Mouse (Mus musculus): ENCODE measurements around the gene Nanos2.

The Nanos2 gene

DNA sequence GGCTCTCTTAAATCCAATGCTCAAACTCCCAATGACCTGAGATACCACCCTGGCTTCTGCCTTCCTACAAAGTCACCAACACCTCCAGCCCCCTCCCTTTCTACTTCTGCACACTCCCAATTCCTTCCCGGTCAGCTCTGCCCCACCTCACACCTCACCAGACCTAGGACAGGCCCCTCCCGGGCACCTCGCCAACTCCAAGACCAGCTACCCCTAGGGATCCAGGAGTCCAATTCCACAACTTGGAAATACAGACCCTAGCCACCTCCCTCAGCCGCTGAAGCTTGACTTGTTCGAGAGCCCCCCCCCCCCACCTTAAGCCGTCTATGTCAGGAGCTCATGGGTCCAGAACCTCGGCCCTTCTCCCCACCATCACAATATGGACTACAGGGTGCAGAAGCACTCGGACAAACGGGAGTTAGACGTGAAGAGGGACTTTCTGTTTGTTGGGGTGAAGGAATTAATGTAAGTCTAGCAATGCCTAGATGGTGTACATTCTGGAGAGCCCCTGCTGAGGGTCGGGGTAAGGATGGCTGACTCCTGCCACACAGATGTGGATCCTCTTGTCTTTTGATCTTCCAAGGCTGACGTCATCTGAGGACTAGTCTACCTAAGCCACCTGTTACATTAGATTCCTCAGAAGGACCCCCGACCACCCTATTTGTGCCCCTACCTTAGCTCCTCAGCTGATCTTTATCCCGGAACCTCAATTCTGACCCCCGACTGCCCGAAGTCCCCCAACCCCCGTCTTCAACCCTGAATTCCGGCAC is 35.2 kb downstream of the Nanos2 start:
- no peak for DNase-seq

DNA sequence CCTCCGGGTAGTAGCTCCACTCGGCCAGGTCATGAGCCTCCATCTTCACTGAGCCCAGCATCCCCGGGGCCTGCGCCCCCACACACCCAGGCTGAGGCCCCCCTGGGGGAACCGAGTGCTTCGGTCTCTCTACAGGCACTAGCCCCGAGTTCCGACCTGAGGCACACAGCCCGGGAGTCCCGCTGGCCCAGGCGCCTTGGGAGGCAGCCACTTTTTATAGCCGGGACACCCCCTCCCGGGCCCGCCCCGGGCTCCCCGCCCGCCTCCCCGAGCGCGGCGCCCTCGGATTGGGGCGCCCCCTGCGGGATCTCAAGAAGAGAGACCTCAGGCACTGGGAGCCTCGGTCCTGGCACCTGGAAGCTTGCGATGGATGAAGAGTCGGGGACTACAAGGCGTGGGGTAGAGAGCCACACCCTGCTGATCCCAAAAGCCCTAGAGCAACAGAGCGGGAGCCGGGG is 36.2 kb downstream of the Nanos2 start, which contains the start of gene Foxa3:
TSS of gene Foxa3 (minus strand) at position 182 of the 458 bp plus-strand sequence.
- DNase-seq, result peak; percentile 69

DNA sequence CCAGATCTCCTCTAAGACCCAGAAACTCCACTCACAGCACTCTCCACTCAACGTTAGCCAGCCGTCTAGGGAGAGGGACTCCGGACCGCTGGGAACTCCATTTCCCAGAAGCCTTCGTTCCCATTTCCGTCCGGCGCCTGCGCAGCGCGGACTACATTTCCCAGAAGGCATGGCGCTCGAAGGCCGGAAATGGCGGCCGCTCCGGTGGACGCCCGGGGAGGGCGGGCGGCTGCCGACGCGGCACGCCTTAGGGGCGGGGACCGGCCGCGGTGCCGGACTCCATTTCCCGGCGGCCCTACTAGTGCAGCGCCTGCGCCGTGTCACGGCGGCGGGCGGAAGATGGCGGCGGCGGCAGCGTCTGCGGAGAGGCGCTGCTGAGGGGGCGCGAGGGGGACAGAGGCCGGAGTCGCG is 36.9 kb downstream of the Nanos2 start, which contains the start of gene Sympk:
TSS of gene Sympk (plus strand) at position 282 of the 411 bp plus-strand sequence.
- peak; percentile 95 for DNase-seq

DNA sequence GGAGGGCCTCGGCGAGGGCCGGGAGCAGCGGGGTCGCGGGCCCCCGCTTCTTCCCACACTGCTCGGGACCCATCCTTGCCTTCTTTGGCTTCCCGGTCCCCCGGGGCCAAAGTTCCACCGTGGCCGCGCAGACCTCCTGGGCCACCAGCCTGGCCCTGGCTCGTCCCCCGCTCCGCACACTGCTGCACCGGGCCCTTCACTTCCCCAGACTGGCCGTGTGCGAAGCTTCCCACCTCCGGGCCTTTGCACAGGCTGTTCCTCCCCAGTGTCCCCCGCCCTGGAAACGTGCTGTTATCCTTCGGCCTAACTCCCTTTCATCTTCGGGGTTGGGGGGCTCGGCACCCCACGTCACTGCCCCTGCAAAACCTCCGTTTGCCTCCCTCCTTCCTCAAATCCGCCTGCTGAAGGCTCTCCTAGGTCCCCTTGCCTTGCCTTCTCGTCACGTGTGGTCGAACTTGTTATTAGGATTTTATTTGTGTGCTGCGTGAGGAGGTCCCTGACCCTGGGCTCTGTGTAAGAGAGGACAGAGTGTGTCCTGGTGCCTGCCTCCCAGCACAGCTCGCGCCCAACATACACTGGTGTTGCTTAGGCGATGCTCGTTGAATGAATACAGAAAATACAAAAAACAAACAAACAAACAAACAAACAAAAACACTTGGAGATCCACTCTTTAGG is 37.5 kb downstream of the Nanos2 start:
- no peak for DNase-seq

DNA sequence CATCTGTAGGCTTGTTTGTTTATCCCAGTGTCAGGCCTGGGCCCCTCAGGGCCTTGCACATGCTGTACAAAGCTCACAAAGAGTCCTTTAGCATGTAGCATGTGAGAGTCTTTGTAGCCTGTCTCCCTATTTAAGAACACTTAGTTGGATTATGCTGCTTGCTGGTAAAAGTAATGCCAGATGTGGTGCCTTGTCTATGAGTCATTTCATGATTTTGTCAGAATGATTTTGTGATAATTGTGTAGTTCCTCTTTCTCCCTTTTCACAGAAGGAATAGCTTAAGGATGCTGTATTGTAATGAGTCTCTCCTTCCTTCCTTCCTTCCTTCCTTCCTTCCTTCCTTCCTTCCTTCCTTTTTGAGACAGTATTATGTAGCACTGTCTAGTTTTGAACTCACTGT is 40.9 kb downstream of the Nanos2 start:
- no peak for DNase-seq

DNA sequence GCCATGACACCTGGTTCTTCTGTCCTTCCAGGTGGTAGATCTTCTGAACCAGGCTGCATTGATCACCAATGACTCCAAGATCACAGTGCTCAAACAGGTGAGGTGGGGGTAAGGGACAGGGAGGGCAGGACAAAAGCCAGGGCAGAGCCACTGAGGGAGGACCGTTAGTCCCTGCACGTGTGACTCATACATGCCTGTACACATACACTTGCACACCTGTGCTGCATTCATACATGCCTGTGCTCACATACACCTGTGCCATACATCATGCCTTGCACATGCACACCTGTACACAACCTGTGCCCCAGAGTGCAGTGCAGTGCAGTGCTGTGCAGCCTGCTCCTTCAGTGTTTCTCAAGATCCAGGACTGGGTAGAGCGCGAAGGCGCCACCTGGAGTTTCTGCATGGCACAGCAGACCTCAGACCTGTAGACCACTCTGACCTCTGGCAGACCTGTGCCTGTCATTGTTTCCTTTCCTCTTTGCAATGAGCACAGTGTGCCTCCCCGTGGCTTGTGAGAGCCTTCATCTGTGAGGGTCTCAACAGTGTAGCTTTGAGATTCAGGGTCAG is 42.0 kb downstream of the Nanos2 start:
- peak; percentile 81 for DNase-seq

DNA sequence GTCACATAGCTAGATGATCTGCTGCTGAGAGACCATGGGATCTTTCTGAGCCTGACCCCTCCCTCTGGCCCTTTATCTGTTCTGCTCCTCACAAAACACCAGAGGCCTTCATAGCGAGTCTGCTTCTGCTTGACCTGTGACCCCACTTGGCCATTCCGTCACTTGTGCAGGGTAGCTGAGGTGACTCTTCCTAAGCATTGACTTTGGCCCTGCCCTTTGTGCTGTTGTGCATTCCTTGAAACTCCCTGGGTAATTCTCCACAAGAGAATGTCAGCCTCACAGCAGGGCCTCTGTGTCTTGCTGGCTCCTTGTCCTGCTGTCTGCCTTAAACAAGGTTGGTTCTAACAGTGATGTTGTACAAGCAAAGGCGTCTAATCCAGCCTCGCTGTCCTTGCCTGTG is 44.4 kb downstream of the Nanos2 start:
- no peak for DNase-seq

Measured in thymus, postnatal 4 days (tissue).